Mouse (Mus musculus): ENCODE results near the gene Gins1.

The Gins1 gene

DNA sequence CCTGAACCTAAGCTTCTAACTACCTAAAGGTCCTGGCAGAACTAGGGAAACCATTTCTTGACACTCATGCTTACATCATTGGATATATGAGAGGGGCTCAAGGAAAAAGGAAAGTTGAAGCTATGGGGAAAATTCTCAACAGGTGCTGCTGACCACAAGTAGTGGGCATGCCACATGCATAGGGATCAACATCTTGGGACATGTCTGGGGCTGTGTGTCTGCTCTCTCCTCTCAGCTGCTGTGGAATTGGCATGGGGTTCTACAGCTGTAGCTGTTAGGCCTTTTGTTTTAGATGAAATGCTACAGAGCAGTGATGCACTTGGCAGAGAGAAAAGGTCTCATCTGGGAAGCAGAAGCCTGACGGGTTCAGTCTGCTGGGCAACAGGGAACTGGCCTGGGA lies 50.7 kb downstream of the Gins1 start:
- no peak for DNase-seq (ENCODE audit: low spot score in 2 of 2)

- no peak for DNase-seq (ENCODE audit: low spot score in 2 of 2)
Observed at GRCm38 (mm10) chr2:150959521-150959920, 54.3 kb downstream of the Gins1 start.

DNA sequence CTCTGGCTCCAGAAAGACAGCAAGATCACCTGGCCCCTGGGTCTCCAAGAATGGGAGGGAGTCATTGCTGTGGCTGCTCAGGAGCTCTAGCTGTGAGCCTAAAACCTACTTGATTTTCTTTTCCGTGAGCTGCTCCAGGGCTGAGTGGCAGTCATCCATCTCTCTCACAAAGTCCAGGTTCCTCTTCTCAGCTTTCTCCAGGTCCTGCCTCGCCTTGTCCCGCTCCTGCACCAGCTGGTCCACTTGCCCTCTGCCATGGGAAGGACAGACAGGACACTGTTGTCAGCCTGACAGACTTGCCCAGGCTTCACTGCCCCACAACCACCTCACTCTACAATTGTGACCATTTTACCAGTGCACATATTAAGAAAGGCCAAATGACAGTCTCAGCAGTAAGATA lies 58.0 kb downstream of the Gins1 start:
- DNase-seq (ENCODE audit: low spot score in 2 of 2), result peak in 1 of 2 experiments; percentile 47

GRCm38 (mm10) chr2:150964641-150965040 lies 59.4 kb downstream of the Gins1 start:
- peak in 1 of 2 experiments; percentile 41 for DNase-seq (ENCODE audit: low spot score in 2 of 2)

GRCm38 (mm10) chr2:150965951-150966350 lies 60.8 kb downstream of the Gins1 start:
- peak in 1 of 2 experiments; percentile 53 for DNase-seq (ENCODE audit: low spot score in 2 of 2)

DNA sequence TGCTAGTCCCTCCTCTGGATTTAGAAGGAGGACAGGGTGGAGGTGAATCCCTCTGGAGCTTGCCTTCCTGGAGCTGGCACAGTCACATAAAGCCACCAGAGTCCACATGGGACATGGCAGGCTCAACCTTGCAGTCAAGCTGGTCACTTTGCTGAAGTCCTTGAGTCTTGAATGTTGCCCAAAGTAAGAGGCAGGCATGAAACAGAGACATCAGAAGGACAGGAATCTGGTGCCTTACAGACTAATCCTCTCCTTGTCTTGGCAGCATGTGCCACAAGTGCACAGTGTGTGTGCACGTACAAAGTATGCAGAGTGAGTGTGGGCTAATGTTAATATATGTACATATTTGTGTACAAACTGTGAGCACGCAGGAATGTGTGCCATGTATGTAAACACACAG lies 62.3 kb downstream of the Gins1 start:
- no peak for DNase-seq (ENCODE audit: low spot score in 2 of 2)

- DNase-seq (ENCODE audit: low spot score in 2 of 2), result no peak
Observed at GRCm38 (mm10) chr2:150969231-150969630, 64.0 kb downstream of the Gins1 start.

GRCm38 (mm10) chr2:150971856-150972255 lies 66.7 kb downstream of the Gins1 start:
- DNase-seq (ENCODE audit: low spot score in 2 of 2), result no peak

GRCm38 (mm10) chr2:150972681-150973080 lies 67.5 kb downstream of the Gins1 start:
- no peak for DNase-seq (ENCODE audit: low spot score in 2 of 2)

DNA sequence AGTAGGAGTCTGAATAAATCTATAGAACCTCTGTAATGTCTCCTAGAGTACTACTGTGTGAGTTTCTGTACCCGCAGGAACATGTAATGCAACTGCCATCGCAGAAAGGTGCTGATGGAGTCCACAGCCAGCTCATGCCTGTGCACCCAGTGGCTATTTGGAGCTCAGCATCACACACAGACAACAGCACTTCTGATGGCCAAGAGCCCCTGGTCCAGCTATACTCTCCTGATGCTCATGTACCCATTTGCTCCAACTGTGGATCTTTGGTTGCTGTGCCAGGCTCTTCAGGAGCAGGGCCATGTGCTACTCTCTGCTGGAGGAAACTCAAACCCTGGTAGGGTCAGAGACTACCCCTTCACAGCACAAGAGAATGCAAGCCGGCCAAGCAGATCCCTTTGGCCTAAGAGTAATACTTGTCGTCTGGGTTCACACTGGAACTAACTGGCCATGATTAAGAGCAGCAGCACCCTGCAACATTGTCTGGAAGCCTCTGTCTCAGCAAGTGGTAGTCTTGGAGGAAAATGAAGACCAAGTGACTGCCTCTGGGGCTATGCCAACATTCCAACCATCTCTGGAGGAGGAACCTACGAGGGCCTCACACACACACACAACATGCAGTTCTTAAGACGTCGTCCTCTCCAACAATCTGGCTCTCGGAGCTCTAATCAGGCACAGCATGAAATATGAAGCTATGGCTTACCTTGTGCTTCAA lies 68.4 kb downstream of the Gins1 start:
- peak; percentile 13 to 50 for DNase-seq (ENCODE audit: low spot score in 2 of 2)

DNA sequence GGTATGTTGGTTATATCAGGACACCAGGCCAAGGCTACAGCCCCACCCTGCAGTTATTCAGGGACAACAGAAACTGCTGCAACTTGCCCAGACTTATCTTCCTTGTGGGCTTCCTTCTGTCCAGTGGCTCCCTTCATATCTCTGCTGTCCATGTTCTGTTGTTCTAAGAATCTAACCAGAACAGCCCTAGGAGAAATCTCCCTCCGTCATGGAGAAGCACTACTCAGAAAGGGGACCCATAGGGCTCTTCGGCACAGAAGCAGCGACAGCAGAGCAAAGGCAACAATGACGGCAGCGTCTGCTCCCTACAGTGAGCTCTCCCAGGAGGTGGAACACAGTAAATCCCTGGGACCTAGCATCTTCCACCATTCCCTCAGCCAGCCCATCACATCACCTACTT lies 71.7 kb downstream of the Gins1 start:
- DNase-seq (ENCODE audit: low spot score in 2 of 2), result peak in 1 of 2 experiments; percentile 54

DNA sequence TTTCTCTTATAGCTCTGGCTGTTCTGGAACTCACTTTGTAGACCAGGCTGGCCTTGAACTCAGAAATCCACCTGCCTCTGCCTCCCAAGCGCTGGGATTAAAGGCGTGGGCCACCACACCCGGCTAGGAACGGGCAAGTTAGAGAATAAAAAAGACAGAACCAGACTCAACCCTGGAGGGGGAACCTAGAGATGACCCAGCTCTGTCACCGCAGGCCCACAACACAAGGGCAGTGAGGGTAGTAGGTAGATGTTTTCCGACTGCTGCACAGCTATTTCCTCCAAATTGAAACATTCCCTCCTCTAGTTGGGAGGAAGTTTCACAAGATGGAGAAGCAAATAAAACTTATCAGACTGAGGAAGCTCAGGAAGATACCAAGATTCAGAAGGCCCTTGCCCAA lies 72.5 kb downstream of the Gins1 start:
- peak in 1 of 2 experiments; percentile 26 for DNase-seq (ENCODE audit: low spot score in 2 of 2)

DNA sequence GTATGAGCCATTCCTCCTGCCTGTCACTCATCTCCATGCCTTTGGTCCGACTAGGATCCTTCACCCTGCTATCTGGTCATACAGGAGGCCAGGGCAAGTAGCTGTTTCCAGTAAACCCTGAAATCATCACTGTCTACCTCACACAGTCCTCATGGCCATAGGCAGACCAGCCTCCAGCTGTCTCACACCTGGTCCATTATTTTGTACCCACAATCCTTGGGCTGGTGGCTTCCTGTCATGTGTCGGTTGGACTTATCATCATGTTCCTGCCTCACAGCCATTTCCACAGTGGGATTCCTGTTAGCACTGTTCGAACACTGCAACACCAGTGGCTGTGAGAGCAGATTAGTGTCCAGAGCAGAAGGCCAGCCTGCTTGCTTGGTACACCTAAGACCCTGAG lies 73.6 kb downstream of the Gins1 start:
- peak; percentile 10 to 32 for DNase-seq (ENCODE audit: low spot score in 2 of 2)

DNA sequence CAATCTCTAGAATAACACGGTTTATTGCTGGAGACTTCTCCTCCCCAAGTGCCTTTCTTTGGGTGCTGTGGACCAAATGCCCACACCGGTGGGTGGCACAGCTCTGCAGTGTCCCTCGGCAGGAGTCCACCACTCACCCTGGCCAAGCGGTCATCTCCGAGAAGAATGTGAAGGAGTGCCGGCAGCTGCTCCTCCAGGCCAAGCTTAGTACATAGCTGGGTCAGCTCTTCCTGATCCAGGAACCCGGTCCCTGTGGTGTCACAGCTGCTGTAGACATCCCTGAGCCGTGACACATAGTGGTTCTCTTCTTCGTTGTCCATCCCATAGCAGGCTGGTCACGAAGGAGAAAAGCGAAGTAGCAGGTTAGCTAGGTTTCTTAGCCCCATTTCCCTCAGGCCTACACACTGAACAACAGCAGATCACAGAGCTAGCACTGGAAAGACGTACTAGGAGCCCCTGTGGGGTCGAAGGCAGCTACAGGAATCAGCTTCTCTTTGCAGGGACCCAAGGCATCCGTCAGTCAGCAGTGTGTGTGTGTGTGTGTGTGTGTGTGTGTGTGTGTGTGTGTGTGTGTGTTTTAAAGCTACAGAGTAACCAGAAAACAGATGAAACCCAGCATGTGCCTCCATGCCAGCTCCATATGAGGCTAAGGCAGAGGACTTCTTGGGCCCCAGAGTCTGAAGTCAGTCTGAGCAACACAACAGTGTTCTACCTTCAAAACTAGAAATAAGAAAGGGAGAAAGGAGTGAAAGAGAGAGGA lies 74.8 kb downstream of the Gins1 start:
- DNase-seq (ENCODE audit: low spot score in 2 of 2), result peak; percentile 8 to 50

All from urinary bladder, postnatal 4 days (tissue).